Mouse (Mus musculus): Measurements from ENCODE around the gene Pou2f2. TPM values are rescaled to one million over a fixed set of nuclear protein-coding genes. Genes with fewer than 3 reads are reported as not detected.

Pou2f2 gene
- total and polyA plus RNA-seq, 2 experiments from 2014 or later, result 9.0 to 35.9 TPM

DNA sequence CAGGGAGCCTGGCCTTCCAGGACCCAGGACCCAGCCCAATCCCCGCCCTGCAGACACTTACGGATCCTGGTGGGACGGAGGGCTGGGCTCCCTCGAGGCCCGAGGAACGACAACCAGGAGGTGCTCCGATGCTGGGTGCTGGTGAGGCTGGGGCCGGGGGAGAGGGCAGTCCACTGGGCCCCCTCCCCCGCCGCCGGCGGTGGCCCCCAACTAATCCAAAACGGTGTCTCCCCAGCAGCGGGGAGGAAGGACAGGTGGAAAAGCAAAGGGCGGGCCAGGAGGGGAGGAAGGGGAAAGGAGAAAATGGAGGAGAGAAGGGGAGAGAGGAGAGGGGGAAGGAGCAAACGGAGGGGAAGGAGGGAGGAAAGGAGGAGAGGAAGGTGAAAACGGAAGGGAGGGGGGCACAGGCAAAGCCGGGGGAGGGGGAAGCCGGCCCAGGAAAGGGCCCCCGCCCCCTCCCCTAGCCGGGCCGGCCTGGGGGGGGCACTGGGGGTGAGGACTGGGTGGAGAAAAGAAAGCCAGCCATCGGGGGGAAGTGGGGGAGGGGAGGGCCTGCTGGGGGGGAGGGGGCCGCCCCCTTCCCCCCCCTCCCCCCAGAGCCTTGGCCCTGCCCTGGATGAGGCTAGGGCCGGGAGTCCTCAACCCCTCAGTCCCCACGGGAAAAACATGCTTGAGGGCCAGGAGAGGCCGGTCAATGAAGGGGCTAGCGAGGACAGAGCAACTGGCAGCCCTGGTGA is 107.4 kb downstream of the Pou2f2 start, which contains the start of the genes Grik5 and Zfp574:
TSS of gene Grik5 (minus strand) at position 368 of the 737 bp plus-strand sequence.
TSS of gene Zfp574 (plus strand) at position 589 of the 737 bp plus-strand sequence.
- H3K36me3 ChIP-seq (ENCODE audit: insufficient read depth, low read length), result peaks cover 9% of the 10 kb centered on the region
- no peak for TF ChIP-seq CTCF (IDR thresholded peaks at IDR 0.05)
- no peaks in the 10 kb centered on the region for H3K9me3 ChIP-seq (ENCODE audit: low read length)
- WGBS, result 1% methylated on average over 21 of the region's 28 CpGs
- H3K4me1 ChIP-seq (ENCODE audit: insufficient read depth, low read length), result peaks cover 29% of the 10 kb centered on the region
- H3K4me3 ChIP-seq (ENCODE audit: low read depth, low read length), result peak within 1 kb of the TSS; percentile 85
- H3K9ac ChIP-seq (replicated peaks; ENCODE audit: low read length, poor library complexity, severe bottlenecking), result peak within 1 kb of the TSS; percentile 97
- DNase-seq (ENCODE audit: low spot score) (peak; percentile 41), ATAC-seq (ENCODE audit: low FRiP score) (no peak)
- no peaks in the 10 kb centered on the region for H3K27me3 ChIP-seq (ENCODE audit: insufficient read depth, low read length)
- H3K27ac ChIP-seq (ENCODE audit: low read depth, low read length), result peak within 1 kb of the TSS; percentile 92
- H3K4me2 ChIP-seq (ENCODE audit: low read depth, low read length, poor library complexity, severe bottlenecking), result peak within 1 kb of the TSS; percentile 91

DNA sequence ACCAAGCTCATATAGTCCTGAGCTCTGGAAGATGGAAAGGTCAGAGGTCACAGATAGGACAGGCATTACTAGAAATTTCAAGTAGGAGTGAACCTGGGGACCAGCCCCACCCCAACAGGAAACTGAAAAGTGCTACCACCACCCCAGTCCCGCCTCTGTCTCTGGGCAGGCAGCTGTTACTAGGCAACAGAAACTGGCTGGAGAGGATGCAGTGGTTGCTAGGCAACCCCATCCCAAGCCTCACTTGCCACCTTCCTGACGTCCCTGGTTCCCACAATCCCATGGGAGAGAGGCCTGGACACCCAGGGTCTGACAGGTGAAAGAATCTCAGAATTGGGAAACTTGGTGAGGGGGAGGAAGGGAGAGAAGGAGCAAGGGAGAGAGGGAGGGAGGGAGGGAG is 110.8 kb downstream of the Pou2f2 start:
- H3K4me1 ChIP-seq (ENCODE audit: insufficient read depth, low read length), result peaks cover 22% of the 10 kb centered on the region
- peak; percentile 83 for DNase-seq (ENCODE audit: low spot score)
- no peak overlapping the region; the same call in 1 of the 2 replicates for H3K4me3 ChIP-seq (ENCODE audit: low read depth, low read length)
- H3K36me3 ChIP-seq (ENCODE audit: insufficient read depth, low read length), result peaks cover 35% of the 10 kb centered on the region
- H3K27ac ChIP-seq (ENCODE audit: low read depth, low read length), result 0 out of 2 replicates have a peak overlapping the region, but pooled peaks have one; percentile 38
- H3K4me2 ChIP-seq (ENCODE audit: low read depth, low read length, poor library complexity, severe bottlenecking), result peak overlapping the region; percentile 91
- no peaks in the 10 kb centered on the region for H3K27me3 ChIP-seq (ENCODE audit: insufficient read depth, low read length)
- ATAC-seq (ENCODE audit: low FRiP score), result peak; percentile 15; the same call in 1 of the 2 replicates
- no peaks in the 10 kb centered on the region for H3K9me3 ChIP-seq (ENCODE audit: low read length)
- no peak for TF ChIP-seq CTCF (IDR thresholded peaks at IDR 0.05)
- WGBS, result 12% methylated on average over 2 of the region's 2 CpGs
- H3K9ac ChIP-seq (replicated peaks; ENCODE audit: low read length, poor library complexity, severe bottlenecking), result 0 out of 2 replicates have a peak overlapping the region, but pooled peaks have one; percentile 29

DNA sequence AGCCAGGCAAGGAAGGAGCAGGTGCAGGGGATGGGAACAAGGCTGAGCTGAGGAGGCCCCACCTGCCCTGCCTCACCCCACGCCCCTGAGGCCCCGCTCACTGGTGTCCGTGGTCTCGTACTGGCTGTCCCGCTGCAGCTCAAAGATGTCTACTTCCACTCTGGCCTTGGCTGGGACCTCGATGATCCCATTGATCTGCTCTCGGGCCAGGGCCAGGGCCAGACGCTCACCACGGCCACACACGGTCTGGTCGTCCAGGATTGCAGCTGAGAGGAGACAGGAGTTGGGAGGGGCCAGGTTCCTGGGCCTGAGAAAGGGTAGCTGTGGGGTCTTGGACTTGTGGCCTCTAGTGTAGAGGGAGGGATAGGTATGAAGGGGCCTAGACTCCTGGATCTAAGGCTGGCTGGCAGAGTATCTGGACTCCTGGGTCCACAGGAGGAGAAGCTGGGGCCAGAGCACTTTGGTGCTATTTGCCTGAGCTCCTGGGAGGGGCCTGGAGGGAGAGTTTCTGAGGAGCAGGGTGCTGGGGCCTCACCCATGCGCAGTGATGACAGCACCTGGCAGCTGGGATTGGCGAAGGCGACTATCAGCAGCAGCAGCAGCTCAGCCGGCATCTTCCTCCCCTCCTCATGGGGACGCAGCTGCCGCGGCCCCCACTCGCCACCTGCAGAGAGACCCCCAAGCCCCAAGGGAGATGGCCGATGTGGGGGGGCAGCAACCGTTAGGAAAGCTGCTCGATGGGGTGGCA is 111.4 kb downstream of the Pou2f2 start:
- H3K36me3 ChIP-seq (ENCODE audit: insufficient read depth, low read length), result peaks cover 42% of the 10 kb centered on the region
- peak overlapping the region; percentile 91 for H3K4me2 ChIP-seq (ENCODE audit: low read depth, low read length, poor library complexity, severe bottlenecking)
- 0 out of 2 replicates have a peak overlapping the region, but pooled peaks have one; percentile 38 for H3K27ac ChIP-seq (ENCODE audit: low read depth, low read length)
- DNase-seq (ENCODE audit: low spot score), result no peak
- peaks cover 16% of the 10 kb centered on the region for H3K4me1 ChIP-seq (ENCODE audit: insufficient read depth, low read length)
- no peaks in the 10 kb centered on the region for H3K27me3 ChIP-seq (ENCODE audit: insufficient read depth, low read length)
- no peak for ATAC-seq (ENCODE audit: low FRiP score)
- no peak for TF ChIP-seq CTCF (IDR thresholded peaks at IDR 0.05)
- H3K9ac ChIP-seq (replicated peaks; ENCODE audit: low read length, poor library complexity, severe bottlenecking), result peak overlapping the region; percentile 29; the same call in 1 of the 2 replicates
- 74% methylated on average over 22 of the region's 22 CpGs for WGBS
- no peak overlapping the region; the same call in 1 of the 2 replicates for H3K4me3 ChIP-seq (ENCODE audit: low read depth, low read length)
- H3K9me3 ChIP-seq (ENCODE audit: low read length), result no peaks in the 10 kb centered on the region

DNA sequence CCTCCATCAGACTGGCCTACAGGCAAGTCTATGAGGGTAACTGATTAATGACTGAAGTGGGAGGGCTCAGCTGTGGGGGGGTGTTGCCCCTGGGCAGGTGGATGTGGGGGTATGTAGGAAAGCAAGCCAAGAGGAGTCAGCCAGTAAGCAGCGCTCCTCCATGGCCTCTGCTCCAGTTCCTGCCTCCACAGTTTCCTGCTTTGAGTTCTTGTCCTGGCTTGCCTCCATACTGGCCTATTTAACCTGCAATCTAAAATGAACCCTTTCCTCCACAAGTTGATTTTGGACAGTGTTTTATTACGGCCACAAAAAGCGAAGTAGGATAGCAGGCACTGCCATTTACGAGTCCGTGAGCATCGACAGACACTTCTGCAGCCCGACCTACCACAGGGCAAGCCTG is 112.2 kb downstream of the Pou2f2 start:
- 97% methylated on average over 7 of the region's 7 CpGs for WGBS
- no peak overlapping the region for H3K4me3 ChIP-seq (ENCODE audit: low read depth, low read length)
- no peak for TF ChIP-seq CTCF (IDR thresholded peaks at IDR 0.05)
- no peak overlapping the region for H3K27ac ChIP-seq (ENCODE audit: low read depth, low read length)
- H3K9ac ChIP-seq (replicated peaks; ENCODE audit: low read length, poor library complexity, severe bottlenecking), result no peak overlapping the region
- H3K27me3 ChIP-seq (ENCODE audit: insufficient read depth, low read length), result no peaks in the 10 kb centered on the region
- peaks cover 49% of the 10 kb centered on the region for H3K36me3 ChIP-seq (ENCODE audit: insufficient read depth, low read length)
- no peak for DNase-seq (ENCODE audit: low spot score)
- H3K4me2 ChIP-seq (ENCODE audit: low read depth, low read length, poor library complexity, severe bottlenecking), result no peak overlapping the region
- peaks cover 16% of the 10 kb centered on the region for H3K4me1 ChIP-seq (ENCODE audit: insufficient read depth, low read length)
- ATAC-seq (ENCODE audit: low FRiP score), result no peak
- H3K9me3 ChIP-seq (ENCODE audit: low read length), result no peaks in the 10 kb centered on the region

DNA sequence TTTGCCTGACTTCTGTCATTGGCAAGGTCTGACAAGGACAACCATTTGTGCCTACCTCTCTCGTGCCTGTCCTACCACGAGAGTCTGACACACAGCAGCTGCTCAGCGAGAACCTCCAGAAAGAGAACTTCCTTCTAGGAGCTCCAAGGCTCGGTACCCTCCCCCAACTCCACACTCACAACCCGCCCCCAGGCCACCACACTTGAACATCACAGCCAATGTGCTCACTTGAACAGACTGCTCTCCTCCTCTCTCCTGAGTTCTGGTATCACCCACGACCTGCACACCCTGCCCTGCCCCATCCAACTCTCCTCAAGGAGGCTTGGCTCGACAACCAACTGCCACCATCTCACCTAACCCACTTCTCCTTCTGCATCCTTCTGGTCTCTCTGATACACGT is 115.6 kb downstream of the Pou2f2 start:
- no peak for ATAC-seq (ENCODE audit: low FRiP score)
- TF ChIP-seq CTCF (IDR thresholded peaks at IDR 0.05), result no peak
- Histone ChIP-seq H3K9me3 (ENCODE audit: low read length) (no peaks in the 10 kb centered on the region), H3K36me3 (ENCODE audit: insufficient read depth, low read length) (peaks cover 74% of the 10 kb centered on the region), H3K4me1 (ENCODE audit: insufficient read depth, low read length) (no peaks in the 10 kb centered on the region; the same call in 1 of the 2 replicates), H3K4me2 (ENCODE audit: low read depth, low read length, poor library complexity, severe bottlenecking) (no peak overlapping the region), H3K27me3 (ENCODE audit: insufficient read depth, low read length) (no peaks in the 10 kb centered on the region), H3K27ac (ENCODE audit: low read depth, low read length) (no peak overlapping the region), H3K4me3 (ENCODE audit: low read depth, low read length) (no peak overlapping the region), H3K9ac (replicated peaks; ENCODE audit: low read length, poor library complexity, severe bottlenecking) (no peak overlapping the region)
- DNase-seq (ENCODE audit: low spot score), result no peak
- WGBS, result 92% methylated on average over 8 of the region's 8 CpGs
